Mouse (Mus musculus) CH12.LX (cell line): ENCODE results near the gene Cd2. TPM values are rescaled to one million over a fixed set of nuclear protein-coding genes. Genes with fewer than 3 reads are reported as not detected.

Experiments
- DNase-seq: peaks from one replicate; pipeline ENCODE4 v3.0.0-alpha.2; 2013; ENCODE audit errors: extremely low read depth
- H3K27ac ChIP-seq: 2 replicates; pipeline ENCODE4 v1.5.1; 2012; ENCODE audit warnings: low read depth, mild to moderate bottlenecking, control low read depth, moderate library complexity; ENCODE audit not compliant: insufficient read depth
- H3K27me3 ChIP-seq: replicated peaks from 2 replicates; pipeline ENCODE3; 2012; ENCODE audit warnings: inconsistent platforms
- H3K36me3 ChIP-seq, 2 experiments: replicated peaks in 1 of 2; 2 replicates each; pipeline versions ENCODE3 to v1.6.1; 2012; ENCODE audit warnings: inconsistent platforms in 1 of 2, low read length in 1 of 2, mild to moderate bottlenecking in 1 of 2, mixed read lengths in 1 of 2, moderate library complexity in 1 of 2; ENCODE audit not compliant: control insufficient read depth in 1 of 2, insufficient read depth in 1 of 2
- H3K4me1 ChIP-seq, 2 experiments: 2 replicates each; pipeline ENCODE4 v1.6.1; 2012; ENCODE audit warnings: inconsistent platforms in 1 of 2, moderate library complexity in 1 of 2; ENCODE audit not compliant: insufficient read depth in 2 of 2, control insufficient read depth in 1 of 2
- H3K4me2 ChIP-seq: 2 replicates; pipeline ENCODE4 v1.6.1; 2012; ENCODE audit warnings: low read depth, mild to moderate bottlenecking, control low read depth; ENCODE audit not compliant: poor library complexity, insufficient read depth, severe bottlenecking
- H3K4me3 ChIP-seq, 3 experiments: fragments of 150-350 bp in 1 of 3; sonication (generic) in 1 of 3; replicated peaks in 1 of 3; 2 replicates each; pipeline versions ENCODE3 to v1.5.1; 2011 to 2012; ENCODE audit warnings: low read depth in 2 of 3, low read length in 2 of 3, mild to moderate bottlenecking in 2 of 3, moderate library complexity in 2 of 3, control low read depth in 1 of 3, improper control_type of control experiment in 1 of 3, inconsistent platforms in 1 of 3, mixed read lengths in 1 of 3; ENCODE audit not compliant: poor library complexity in 1 of 3
- H3K79me2 ChIP-seq: replicated peaks from 2 replicates; pipeline ENCODE4 v1.6.1; 2012; ENCODE audit warnings: mild to moderate bottlenecking, moderate library complexity; ENCODE audit not compliant: control insufficient read depth, poor library complexity, insufficient read depth, severe bottlenecking; ENCODE audit errors: extremely low read depth
- H3K9ac ChIP-seq: 2 replicates; pipeline ENCODE4 v1.6.1; 2012; ENCODE audit warnings: low read depth, mild to moderate bottlenecking, control low read depth, moderate library complexity; ENCODE audit not compliant: insufficient read depth
- H3K9me3 ChIP-seq: replicated peaks from 2 replicates; pipeline ENCODE3; 2012; ENCODE audit warnings: low read length, inconsistent platforms, mixed read lengths
- BHLHE40 ChIP-seq: IDR thresholded peaks from 2 replicates; pipeline ENCODE4 v1.6.1; 2011; ENCODE audit warnings: mild to moderate bottlenecking, low read depth, low read length, improper control_type of control experiment
- CHD1 ChIP-seq: IDR thresholded peaks from 2 replicates; pipeline ENCODE4 v1.6.1; 2012; ENCODE audit warnings: low read depth, low read length, improper control_type of control experiment, inconsistent platforms
- CTCF ChIP-seq, 2 experiments: IDR thresholded peaks in 1 of 2; conservative IDR thresholded peaks in 1 of 2; 2 replicates each; pipeline ENCODE4 v1.5.1; 2011 to 2012; ENCODE audit warnings: low read depth in 2 of 2, low read length in 2 of 2, improper control_type of control experiment in 1 of 2, inconsistent platforms in 1 of 2, mild to moderate bottlenecking in 1 of 2, moderate library complexity in 1 of 2
- E2F4 ChIP-seq: IDR thresholded peaks from 2 replicates; pipeline ENCODE4 v1.6.1; 2011; ENCODE audit warnings: low read depth, low read length, improper control_type of control experiment; ENCODE audit not compliant: insufficient replicate concordance
- ELF1 ChIP-seq: IDR thresholded peaks from 2 replicates; pipeline ENCODE4 v1.6.1; 2014; ENCODE audit warnings: low read depth, mild to moderate bottlenecking, inconsistent platforms, low read length, improper control_type of control experiment
- ETS1 ChIP-seq: conservative IDR thresholded peaks from 2 replicates; pipeline ENCODE4 v1.6.1; 2012; ENCODE audit warnings: low read depth, mild to moderate bottlenecking, inconsistent platforms, low read length, improper control_type of control experiment, moderate library complexity
- GABPA ChIP-seq: IDR thresholded peaks from 2 replicates; pipeline ENCODE4 v1.6.1; 2012; ENCODE audit warnings: low read depth, low read length, improper control_type of control experiment, inconsistent platforms; ENCODE audit not compliant: insufficient replicate concordance
- IRF4 ChIP-seq: IDR thresholded peaks from 2 replicates; pipeline ENCODE4 v1.6.1; 2014; ENCODE audit warnings: low read depth, mild to moderate bottlenecking, inconsistent platforms, low read length, improper control_type of control experiment
- JUN ChIP-seq: IDR thresholded peaks from 2 replicates; pipeline ENCODE4 v1.6.1; 2011; ENCODE audit warnings: low read depth, mild to moderate bottlenecking, low read length, improper control_type of control experiment, moderate library complexity; ENCODE audit not compliant: insufficient read depth
- KAT2A ChIP-seq: IDR thresholded peaks from 2 replicates; pipeline ENCODE4 v1.6.1; 2012; ENCODE audit warnings: low read length, improper control_type of control experiment, inconsistent platforms; ENCODE audit not compliant: insufficient replicate concordance
- MEF2A ChIP-seq: IDR thresholded peaks from 2 replicates; pipeline ENCODE4 v1.6.1; 2014; ENCODE audit warnings: low read depth, mild to moderate bottlenecking, inconsistent platforms, low read length, improper control_type of control experiment, borderline replicate concordance
- MXI1 ChIP-seq: IDR thresholded peaks from 2 replicates; pipeline ENCODE4 v1.6.1; 2011; ENCODE audit warnings: mild to moderate bottlenecking, low read depth, low read length, improper control_type of control experiment
- NRF1 ChIP-seq: IDR thresholded peaks from 2 replicates; pipeline ENCODE4 v1.6.1; 2014; ENCODE audit warnings: low read depth, mild to moderate bottlenecking, inconsistent platforms, low read length, improper control_type of control experiment, moderate library complexity
- PAX5 ChIP-seq: IDR thresholded peaks from 2 replicates; pipeline ENCODE4 v1.6.1; 2012; ENCODE audit warnings: low read length, inconsistent platforms, mixed read lengths
- POLR2AphosphoS2 ChIP-seq: IDR thresholded peaks from 2 replicates; pipeline ENCODE4 v1.6.1; 2011; ENCODE audit warnings: low read depth, low read length, improper control_type of control experiment
- RAD21 ChIP-seq: IDR thresholded peaks from 2 replicates; pipeline ENCODE4 v1.6.1; 2011; ENCODE audit warnings: low read depth, mild to moderate bottlenecking, low read length, improper control_type of control experiment, moderate library complexity
- RCOR1 ChIP-seq: conservative IDR thresholded peaks from 2 replicates; pipeline ENCODE4 v1.6.1; 2012; ENCODE audit warnings: low read depth, mild to moderate bottlenecking, inconsistent platforms, low read length, improper control_type of control experiment
- TCF12 ChIP-seq: IDR thresholded peaks from 2 replicates; pipeline ENCODE4 v1.6.1; 2014; ENCODE audit warnings: low read depth, mild to moderate bottlenecking, inconsistent platforms, low read length, improper control_type of control experiment
- UBTF ChIP-seq: IDR thresholded peaks from 2 replicates; pipeline ENCODE4 v1.6.1; 2012; ENCODE audit warnings: low read depth, mild to moderate bottlenecking, inconsistent platforms, low read length, improper control_type of control experiment, moderate library complexity
- USF1 ChIP-seq: IDR thresholded peaks from 2 replicates; pipeline ENCODE4 v1.6.1; 2014; ENCODE audit warnings: low read depth, mild to moderate bottlenecking, inconsistent platforms, low read length, improper control_type of control experiment
- USF2 ChIP-seq: conservative IDR thresholded peaks from 2 replicates; pipeline ENCODE4 v1.6.1; 2011; ENCODE audit warnings: low read depth, low read length, improper control_type of control experiment
- ZC3H11A ChIP-seq: IDR thresholded peaks from 2 replicates; pipeline ENCODE4 v1.6.1; 2012; ENCODE audit warnings: low read depth, mild to moderate bottlenecking, inconsistent platforms, low read length, improper control_type of control experiment
- ZKSCAN1 ChIP-seq: IDR thresholded peaks from 2 replicates; pipeline ENCODE4 v1.6.1; 2012; ENCODE audit warnings: low read depth, inconsistent platforms, low read length, improper control_type of control experiment, borderline replicate concordance
- ZNF384 ChIP-seq: IDR thresholded peaks from 2 replicates; pipeline ENCODE4 v1.6.1; 2012; ENCODE audit warnings: low read depth, low read length, improper control_type of control experiment, inconsistent platforms
- dilution Hi-C: fragments of 300-500 bp; cut with MboI; formaldehyde crosslinking; loops from 2 replicates; pipeline ENCODE4 v1.14.3; 2020; ENCODE audit warnings: low sequenced_read_pairs; ENCODE audit not compliant: extremely low pct_unique_long_range_greater_than_20kb, extremely low pct_ligation_motif_present
- in situ Hi-C: fragments of 300-500 bp; cut with MboI; formaldehyde crosslinking; loops from 3 replicates; pipeline ENCODE4 v1.14.3; 2019; ENCODE audit warnings: low sequenced_read_pairs, low pct_ligation_motif_present, low pct_unique_long_range_greater_than_20kb, mixed read lengths
- polyA plus RNA-seq: library from polyadenylated mRNA; unstranded; fragments of >175 nt; gene quantifications from 2 replicates; pipeline ENCODE4 v1.2.1, GENCODE M21; 2012; ENCODE audit warnings: low read depth; ENCODE audit not compliant: insufficient read length
- total RNA-seq, 2 experiments: library from RNA; depleted of rRNA; stranded (reverse); fragments of 300-350 nt in 1 of 2; fragments of >200 nt in 1 of 2; gene quantifications; 2 replicates each; pipeline ENCODE4 v1.2.3; 2012 to 2014

Cd2 gene
- total and polyA plus RNA-seq, 3 experiments = 9.5 to 35.0 (median 18.0) TPM

DNA sequence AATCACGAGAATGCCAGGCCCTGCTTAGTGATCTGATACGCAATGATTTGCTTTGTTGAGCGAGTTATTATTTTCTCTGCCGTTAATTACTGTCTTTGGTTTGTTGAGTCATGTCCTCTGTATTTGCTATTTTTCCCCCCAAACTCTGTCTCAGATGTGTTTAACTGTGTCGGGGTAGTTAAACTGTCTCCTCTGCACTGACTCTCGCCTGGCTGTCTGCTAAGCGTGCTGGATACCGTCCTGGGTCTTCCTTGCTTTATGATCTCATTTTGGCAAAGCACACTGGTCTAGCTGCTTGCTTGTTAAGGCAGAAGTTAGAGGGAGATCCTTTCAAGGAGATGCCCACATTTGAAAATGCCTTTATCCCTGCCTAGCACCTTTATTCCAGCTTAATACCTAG, 31.6 kb downstream of the Cd2 start:
- in situ Hi-C loops = no loop called here

DNA sequence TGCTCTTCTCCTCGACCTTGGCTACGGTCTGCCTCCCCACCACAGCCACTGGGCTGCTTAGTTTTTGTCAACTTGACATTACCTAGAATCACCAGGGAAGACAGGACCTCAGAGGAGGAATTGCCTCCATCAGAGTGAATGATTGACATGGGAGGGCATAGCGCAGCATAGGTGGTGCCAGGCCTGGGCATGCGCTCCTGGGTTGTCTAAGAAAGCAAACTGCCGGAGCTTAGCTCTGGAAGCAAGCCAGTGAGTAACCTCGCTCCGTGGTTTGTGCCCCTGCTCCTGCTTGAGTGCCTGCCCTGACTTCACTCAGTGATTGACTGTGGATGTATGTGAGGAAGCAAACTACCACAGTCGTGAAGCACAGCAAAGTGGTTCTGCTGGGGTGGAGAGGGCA, 35.6 kb downstream of the Cd2 start:
- Histone ChIP-seq H3K27me3 (no peaks in the 10 kb centered on the region), H3K9me3 (peaks cover 5% of the 10 kb centered on the region), H3K9ac (no peak overlapping the region), H3K27ac (no peak overlapping the region), H3K4me2 (no peak overlapping the region), H3K4me1 (no peaks in the 10 kb centered on the region), H3K79me2 (no peaks in the 10 kb centered on the region), H3K4me3 (no peak overlapping the region), H3K36me3 (no peaks in the 10 kb centered on the region)
- dilution Hi-C loops (no loop called here), in situ Hi-C loops (no loop called here)
- no peak for TF ChIP-seq USF1
- no peak for TF ChIP-seq ZNF384
- no peak for DNase-seq

More for the DNA sequence above, 31.6 kb downstream of the Cd2 start:
- Histone ChIP-seq H3K27me3 (no peaks in the 10 kb centered on the region), H3K4me3 (no peak overlapping the region), H3K79me2 (no peaks in the 10 kb centered on the region), H3K9ac (no peak overlapping the region), H3K4me2 (no peak overlapping the region), H3K36me3 (no peaks in the 10 kb centered on the region), H3K27ac (no peak overlapping the region), H3K9me3 (peaks cover 6% of the 10 kb centered on the region), H3K4me1 (peaks cover 0 to 4% of the 10 kb centered on the region in 2 experiments; a peak in 2 of 4 replicates)
- dilution Hi-C loops = no loop called here
- no peak for DNase-seq
- TF ChIP-seq CTCF (conservative IDR thresholded peaks at IDR 0.05 in 1 of 2, IDR thresholded peaks at IDR 0.05 in 1 of 2; ENCODE audit: low read depth in 2 of 2, low read length in 2 of 2) = no peak
- no peak for TF ChIP-seq TCF12
- no peak for TF ChIP-seq IRF4
- no peak for TF ChIP-seq POLR2AphosphoS2
- TF ChIP-seq CHD1 = no peak
- no peak for TF ChIP-seq BHLHE40
- TF ChIP-seq NRF1 = no peak
- no peak for TF ChIP-seq ELF1

DNA sequence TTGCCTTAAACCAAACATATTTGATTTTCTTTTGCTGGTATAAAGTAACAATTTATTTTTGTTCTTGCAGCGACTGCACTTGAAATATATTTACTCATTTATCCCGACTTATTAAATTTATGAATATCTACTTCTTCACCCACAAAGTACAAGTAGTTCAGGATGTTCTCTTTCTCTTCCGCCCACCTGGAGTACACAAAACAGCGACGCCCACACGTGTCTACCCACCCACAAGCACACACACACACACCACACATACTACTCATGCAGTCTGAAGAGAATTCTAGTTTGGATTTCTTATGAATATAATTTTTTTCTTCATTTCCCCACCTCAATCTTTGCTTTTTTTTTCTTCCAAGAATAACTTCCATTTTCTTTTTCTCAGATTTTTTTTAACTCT, 37.9 kb downstream of the Cd2 start:
- H3K4me2 ChIP-seq = no peak overlapping the region
- in situ Hi-C loops = no loop called here
- H3K36me3 ChIP-seq = no peaks in the 10 kb centered on the region
- no peaks in the 10 kb centered on the region for H3K9me3 ChIP-seq
- no peaks in the 10 kb centered on the region for H3K4me1 ChIP-seq
- no peak for DNase-seq
- H3K27me3 ChIP-seq = no peaks in the 10 kb centered on the region
- no peak overlapping the region for H3K9ac ChIP-seq
- no peak overlapping the region for H3K27ac ChIP-seq
- H3K79me2 ChIP-seq = no peaks in the 10 kb centered on the region
- dilution Hi-C loops = no loop called here
- TF ChIP-seq RCOR1 = no peak
- no peak for TF ChIP-seq CTCF (conservative IDR thresholded peaks at IDR 0.05 in 1 of 2, IDR thresholded peaks at IDR 0.05 in 1 of 2; ENCODE audit: low read depth in 2 of 2, low read length in 2 of 2)
- no peak for TF ChIP-seq MEF2A
- TF ChIP-seq ZKSCAN1 = no peak
- no peak for TF ChIP-seq RAD21
- no peak for TF ChIP-seq KAT2A
- no peak for TF ChIP-seq JUN
- no peak for TF ChIP-seq USF2
- TF ChIP-seq ETS1 = no peak
- TF ChIP-seq PAX5 = no peak
- TF ChIP-seq MXI1 = no peak
- TF ChIP-seq UBTF = no peak
- no peak for TF ChIP-seq POLR2AphosphoS2
- TF ChIP-seq E2F4 = no peak
- TF ChIP-seq ZC3H11A = no peak
- TF ChIP-seq GABPA = no peak
- no peak for TF ChIP-seq USF1
- TF ChIP-seq, all 38 proteins: peak for 0
- H3K4me3 ChIP-seq = no peak overlapping the region
